Mouse (Mus musculus) embryo, embryonic 9.5 days (tissue): Measurements from ENCODE around the gene Mapkapk2.
"Not testable (repeated sequence)": the region's sequence is repeated elsewhere in the genome, so short reads cannot be mapped to it uniquely, and the experiment has no call there.

Experiments
- DNase-seq: peaks from one replicate; pipeline ENCODE4 v3.0.0-alpha.2; 2017; ENCODE audit errors: extremely low spot score

Gene Mapkapk2

GRCm38 (mm10) chr1:131049361-131049806 lies 48.2 kb downstream of the Mapkapk2 start:
- no peak for DNase-seq

GRCm38 (mm10) chr1:131048946-131049345 lies 48.7 kb downstream of the Mapkapk2 start:
- no peak for DNase-seq

GRCm38 (mm10) chr1:131048121-131048863 lies 49.3 kb downstream of the Mapkapk2 start:
- no peak for DNase-seq

- DNase-seq: no peak
Observed at GRCm38 (mm10) chr1:131046607-131047006, 51.0 kb downstream of the Mapkapk2 start.

- no peak for DNase-seq
Observed at GRCm38 (mm10) chr1:131045723-131046355, 51.8 kb downstream of the Mapkapk2 start.

GRCm38 (mm10) chr1:131043636-131044035 lies 54.0 kb downstream of the Mapkapk2 start:
- no peak for DNase-seq

GRCm38 (mm10) chr1:131042721-131043120 lies 54.9 kb downstream of the Mapkapk2 start:
- no peak for DNase-seq

GRCm38 (mm10) chr1:131042263-131042662 lies 55.4 kb downstream of the Mapkapk2 start:
- no peak for DNase-seq

GRCm38 (mm10) chr1:131039479-131039878 lies 58.1 kb downstream of the Mapkapk2 start:
- no peak for DNase-seq

- no peak for DNase-seq
Observed at GRCm38 (mm10) chr1:131038415-131039017, 59.1 kb downstream of the Mapkapk2 start.

GRCm38 (mm10) chr1:131038001-131038400 lies 59.6 kb downstream of the Mapkapk2 start:
- DNase-seq: no peak

GRCm38 (mm10) chr1:131031267-131031666 lies 66.4 kb downstream of the Mapkapk2 start:
- no peak for DNase-seq

- no peak for DNase-seq
Observed at GRCm38 (mm10) chr1:131030261-131030660, 67.4 kb downstream of the Mapkapk2 start.

GRCm38 (mm10) chr1:131029215-131029614 lies 68.4 kb downstream of the Mapkapk2 start:
- no peak for DNase-seq

GRCm38 (mm10) chr1:131025843-131026190 lies 71.8 kb downstream of the Mapkapk2 start:
- DNase-seq: no peak

- no peak for DNase-seq
Observed at GRCm38 (mm10) chr1:131024900-131025842, 72.5 kb downstream of the Mapkapk2 start.

GRCm38 (mm10) chr1:131023250-131023858 lies 74.3 kb downstream of the Mapkapk2 start:
- not testable (repeated sequence) for DNase-seq

GRCm38 (mm10) chr1:131022591-131023249 lies 74.9 kb downstream of the Mapkapk2 start:
- DNase-seq: no peak

GRCm38 (mm10) chr1:131021900-131022590 lies 75.6 kb downstream of the Mapkapk2 start:
- DNase-seq: no peak

GRCm38 (mm10) chr1:131021438-131021837 lies 76.2 kb downstream of the Mapkapk2 start:
- DNase-seq: no peak
